ENCODE assay signal across 10 mouse cellular contexts in genomic region chr10:16552861-16553635, GRCm38 (mm10).
DNase-seq lines count a peak whose midpoint lies in the region; ATAC-seq lines count a peak whose summit lies in the region.
"Had no signal": no experiment of that assay in that cellular context is flagged by ENCODE, and none has a peak within 500 bp of the region (broad histone marks: within the 10 kb centered on the region; RNA-seq: fewer than 3 reads in every experiment).

No protein-coding gene starts in this region.

- no peaks in the 10 kb centered on the region for H3K27me3 ChIP-seq in embryonic facial prominence, embryonic 14.5 days (replicated peaks; ENCODE audit: control insufficient read depth, insufficient read depth, low read length)
- no peaks in the 10 kb centered on the region for H3K27me3 ChIP-seq in embryonic facial prominence, embryonic 10.5 days (replicated peaks; ENCODE audit: low read depth, poor library complexity, severe bottlenecking)

- H3K4me3 ChIP-seq in embryonic facial prominence, embryonic 14.5 days (ENCODE audit: low read depth, low read length): no peak overlapping the region
- H3K4me3 ChIP-seq in embryonic facial prominence, embryonic 10.5 days: no peak overlapping the region

- ATAC-seq in embryonic facial prominence, embryonic 14.5 days (ENCODE audit: low read depth): no peak
- ATAC-seq in granulocyte monocyte progenitor cell, adult 5-6 weeks (replicated peaks; ENCODE audit: poor library complexity, severe bottlenecking): peak; percentile 56
- ATAC-seq: inflammation-experienced regulatory T-cells, adult 6 months had no signal

- no peaks in the 10 kb centered on the region for H3K36me3 ChIP-seq in embryonic facial prominence, embryonic 14.5 days (ENCODE audit: control insufficient read depth, insufficient read depth, low read length)
- H3K36me3 ChIP-seq in embryonic facial prominence, embryonic 10.5 days (replicated peaks): no peaks in the 10 kb centered on the region

- WGBS in embryonic facial prominence, embryonic 14.5 days: 45% methylated on average over 3 of the region's 3 CpGs
- 83% methylated on average over 3 of the region's 3 CpGs for WGBS in embryonic facial prominence, embryonic 10.5 days

- H3K27ac ChIP-seq in embryonic facial prominence, embryonic 14.5 days (replicated peaks; ENCODE audit: low read depth, low read length): peak overlapping the region; percentile 22; the same call in 1 of the 2 replicates
- no peak overlapping the region for H3K27ac ChIP-seq in embryonic facial prominence, embryonic 10.5 days (replicated peaks)

- H3K4me2 ChIP-seq in embryonic facial prominence, embryonic 14.5 days (ENCODE audit: low read depth, low read length): no peak overlapping the region

- no peaks in the 10 kb centered on the region for H3K9me3 ChIP-seq in embryonic facial prominence, embryonic 14.5 days (ENCODE audit: control insufficient read depth, low read length)
- no peaks in the 10 kb centered on the region for H3K9me3 ChIP-seq in embryonic facial prominence, embryonic 10.5 days

- DNase-seq in embryonic facial prominence, embryonic 14.5 days (ENCODE audit: low spot score): peak; percentile 89
- no peak for DNase-seq in embryonic facial prominence, embryonic 10.5 days (ENCODE audit: low spot score)
- DNase-seq in urinary bladder, postnatal 14 days (ENCODE audit: low spot score): peak; percentile 74
- DNase-seq in urinary bladder, postnatal 10 days (ENCODE audit: low spot score): no peak
- peak; percentile 84 for DNase-seq in skeletal muscle tissue, adult 2 months (ENCODE audit: low read depth, low spot score)
- DNase-seq in testis, postnatal 10 days (ENCODE audit: low spot score): no peak
- DNase-seq in right cerebral cortex, postnatal 4 days: no peak
- DNase-seq: spleen, adult 18-20 months had no signal

- H3K4me1 ChIP-seq in embryonic facial prominence, embryonic 14.5 days (ENCODE audit: control insufficient read depth, insufficient read depth, low read length): no peaks in the 10 kb centered on the region
- H3K4me1 ChIP-seq in embryonic facial prominence, embryonic 10.5 days: no peaks in the 10 kb centered on the region

- H3K9ac ChIP-seq in embryonic facial prominence, embryonic 14.5 days (ENCODE audit: low read depth, low read length): no peak overlapping the region

Comparison
In these comparisons a context has a peak if more than half of its experiments do, and no peak if none do; other contexts are left out.
1. DNase-seq: peak in embryonic facial prominence, embryonic 14.5 days (single experiment), urinary bladder, postnatal 14 days (single experiment) and skeletal muscle tissue, adult 2 months (single experiment); none in embryonic facial prominence, embryonic 10.5 days (single experiment), urinary bladder, postnatal 10 days (single experiment), testis, postnatal 10 days (single experiment) and right cerebral cortex, postnatal 4 days (single experiment).